8 mouse cellular contexts compared by ENCODE assay signal in genomic region chr12:53252572-53253422, GRCm38 (mm10). TPM values are rescaled to one million over a fixed set of nuclear protein-coding genes. Genes with fewer than 3 reads are reported as not detected.
DNase-seq lines count a peak whose midpoint lies in the region; ATAC-seq and TF ChIP-seq lines count a peak whose summit lies in the region.

No protein-coding gene starts in this region.

- peak overlapping the region; percentile 80 for H3K4me3 ChIP-seq in kidney, postnatal 0 days (replicated peaks; ENCODE audit: low read depth, low read length)
- peak overlapping the region; percentile 63 for H3K4me3 ChIP-seq in stomach, embryonic 14.5 days (ENCODE audit: low read depth, low read length)

- H3K4me2 ChIP-seq in kidney, postnatal 0 days (ENCODE audit: low read length), result peak overlapping the region; percentile 96
- peak overlapping the region; percentile 73 for H3K4me2 ChIP-seq in stomach, embryonic 14.5 days (replicated peaks; ENCODE audit: low read depth, low read length)

- peak; percentile 12; the same call in 1 of the 2 replicates for TF ChIP-seq CTCF in kidney, postnatal 0 days (IDR thresholded peaks at IDR 0.05; ENCODE audit: low read depth)

- H3K27ac ChIP-seq in kidney, postnatal 0 days, result peak overlapping the region; percentile 72
- peak overlapping the region; percentile 88 for H3K27ac ChIP-seq in stomach, embryonic 14.5 days (ENCODE audit: low read length)

- H3K27me3 ChIP-seq in kidney, postnatal 0 days (ENCODE audit: insufficient read depth, low read length), result peaks cover 25% of the 10 kb centered on the region
- H3K27me3 ChIP-seq in stomach, embryonic 14.5 days (ENCODE audit: control insufficient read depth, insufficient read depth, low read length), result peaks cover 19% of the 10 kb centered on the region; the same call in 1 of the 2 replicates

- no peaks in the 10 kb centered on the region for H3K9me3 ChIP-seq in kidney, postnatal 0 days (replicated peaks; ENCODE audit: low read length)
- H3K9me3 ChIP-seq in stomach, embryonic 14.5 days (ENCODE audit: control insufficient read depth, low read depth, low read length), result no peaks in the 10 kb centered on the region

- peak overlapping the region; percentile 85 for H3K9ac ChIP-seq in kidney, postnatal 0 days (ENCODE audit: low read depth, low read length)
- H3K9ac ChIP-seq in stomach, embryonic 14.5 days (replicated peaks; ENCODE audit: low read depth, low read length), result peak overlapping the region; percentile 86

- ATAC-seq in kidney, postnatal 0 days (replicated peaks; ENCODE audit: low FRiP score, low read depth), result peak; percentile 79
- peak; percentile 69; the same call in 1 of the 2 replicates for ATAC-seq in stomach, embryonic 14.5 days (ENCODE audit: insufficient number of reproducible peaks, insufficient read depth, low FRiP score, low read depth)

- intact Hi-C loops in gastrocnemius, postnatal 14 days (cut with DNase I; ENCODE audit: low total_unique reads), result no loop called here

- WGBS in kidney, postnatal 0 days, result 0% methylated on average over 90 of the region's 115 CpGs
- under 1% methylated on average over 66 of the region's 115 CpGs for WGBS in stomach, embryonic 14.5 days

- no peaks in the 10 kb centered on the region for H3K36me3 ChIP-seq in kidney, postnatal 0 days (ENCODE audit: insufficient read depth, low read length)
- no peaks in the 10 kb centered on the region for H3K36me3 ChIP-seq in stomach, embryonic 14.5 days (ENCODE audit: control insufficient read depth, insufficient read depth, low read length)

- peaks cover 6% of the 10 kb centered on the region; the same call in 1 of the 2 replicates for H3K4me1 ChIP-seq in kidney, postnatal 0 days (replicated peaks; ENCODE audit: insufficient read depth, low read length)
- peaks cover 4% of the 10 kb centered on the region; the same call in 1 of the 2 replicates for H3K4me1 ChIP-seq in stomach, embryonic 14.5 days (ENCODE audit: control insufficient read depth, insufficient read depth, low read length)

- DNase-seq in thymus, postnatal 4 days, result peak; percentile 23
- DNase-seq in thymus, postnatal 25 days, result no peak
- peak; percentile 10 for DNase-seq in cerebellum, adult 8-10 months
- peak; percentile 40 for DNase-seq in gastrocnemius, postnatal 14 days
- peak; percentile 53 for DNase-seq in kidney, postnatal 0 days (ENCODE audit: low spot score)
- peak; percentile 21 for DNase-seq in lung, postnatal 10 days
- no peak for DNase-seq in spleen, postnatal 36 days (ENCODE audit: low spot score in 2 of 2)

RNA-seq across cellular contexts. Expression of gene Npas3, which starts 4.3 kb away (rescaled TPM):
- 1 to 10 TPM in 1 of 2 experiments, under 1 TPM in 1; 0.47 to 1.5 TPM for total RNA-seq in gastrocnemius, postnatal 14 days (2021)
- 1.2 and 2.1 TPM in 2 replicates for polyA plus RNA-seq in kidney, postnatal 0 days (2015; fragmentation: Nextera tagmentation; extraction: Ambion mirVana)
- polyA plus RNA-seq in stomach, embryonic 14.5 days (2014; fragmentation: Nextera tagmentation; extraction: Ambion mirVana), result 3.4 and 4.5 TPM in 2 replicates

Comparison
In these comparisons a context has a peak if more than half of its experiments do, and no peak if none do; other contexts are left out.
1. DNase-seq: peak in thymus, postnatal 4 days (single experiment), cerebellum, adult 8-10 months (single experiment), gastrocnemius, postnatal 14 days (single experiment), kidney, postnatal 0 days (single experiment) and lung, postnatal 10 days (single experiment); none in thymus, postnatal 25 days (single experiment) and spleen, postnatal 36 days (0 of 2).